Mouse (Mus musculus): ENCODE data around the gene Magi2.
"Not testable (repeated sequence)": the region's sequence is repeated elsewhere in the genome, so short reads cannot be mapped to it uniquely, and the experiment has no call there.

DNA sequence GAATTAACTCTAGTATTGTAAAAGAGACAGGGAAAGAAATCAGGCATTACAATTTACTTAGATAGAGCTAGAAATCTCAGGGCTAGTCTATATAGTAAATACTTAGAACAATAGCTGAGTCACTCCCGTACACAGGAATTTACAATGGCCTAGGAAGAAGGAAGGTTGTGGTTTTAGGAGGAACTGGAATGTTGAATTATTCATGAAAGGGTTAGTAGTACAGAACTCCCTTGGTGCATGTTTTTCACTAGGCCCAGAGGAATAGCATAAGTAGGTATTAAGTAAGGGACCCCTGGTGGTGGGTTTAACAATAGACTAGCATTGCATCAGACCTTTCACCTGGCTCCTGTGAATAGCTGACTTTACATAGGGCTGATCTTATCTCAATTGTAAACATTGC lies 339.3 kb downstream of the Magi2 start:
- TF ChIP-seq EP300, CTCF (IDR thresholded peaks at IDR 0.05): not testable (repeated sequence)

All from lung, postnatal 0 days (tissue).